18 mouse cellular contexts compared by ENCODE assay signal in genomic region chr2:128060680-128061287, GRCm38 (mm10).
DNase-seq lines count a peak whose midpoint lies in the region; ATAC-seq lines count a peak whose summit lies in the region.
"Had no signal": no experiment of that assay in that cellular context is flagged by ENCODE, and none has a peak within 500 bp of the region (broad histone marks: within the 10 kb centered on the region; RNA-seq: fewer than 3 reads in every experiment).

No protein-coding gene starts in this region.

- 38% methylated on average over 6 of the region's 6 CpGs for WGBS in lung, embryonic 15.5 days

- H3K4me1 ChIP-seq in lung, embryonic 15.5 days, result peaks cover 9% of the 10 kb centered on the region; the same call in 1 of the 2 replicates
- H3K4me1 ChIP-seq: embryonic facial prominence, embryonic 15.5 days; limb, embryonic 12.5 days; liver, embryonic 15.5 days; midbrain, embryonic 15.5 days had no signal

- no peak for DNase-seq in lung, postnatal 14 days
- peak; percentile 64 for DNase-seq in CD4-positive helper T cell, adult 2 months (ENCODE audit: low read depth, low spot score)
- no peak for DNase-seq in cerebellum, postnatal 36 days
- no peak for DNase-seq in ovary, postnatal 14 days (ENCODE audit: low spot score)
- no peak for DNase-seq in layer of hippocampus, adult 9-10 months (ENCODE audit: low spot score)
- DNase-seq: adrenal gland, postnatal 25 days; cerebellum, postnatal 25 days; gastrocnemius, adult 2 months; heart, postnatal 14 days; right cerebral cortex, adult 18-20 months had no signal

- H3K9ac ChIP-seq in lung, embryonic 15.5 days, result no peak overlapping the region
- H3K9ac ChIP-seq: embryonic facial prominence, embryonic 15.5 days; forebrain, embryonic 12.5 days; limb, embryonic 12.5 days; liver, embryonic 15.5 days; midbrain, embryonic 15.5 days had no signal

- H3K27ac ChIP-seq in lung, embryonic 15.5 days, result peak overlapping the region; percentile 26; the same call in 1 of the 2 replicates
- H3K27ac ChIP-seq: embryonic facial prominence, embryonic 15.5 days; forebrain, embryonic 12.5 days; gastrocnemius, adult 2 months; limb, embryonic 12.5 days; liver, embryonic 15.5 days; midbrain, embryonic 15.5 days had no signal

- no peak overlapping the region for H3K4me3 ChIP-seq in lung, embryonic 15.5 days
- H3K4me3 ChIP-seq: embryonic facial prominence, embryonic 15.5 days; forebrain, embryonic 12.5 days; gastrocnemius, adult 2 months; limb, embryonic 12.5 days; liver, embryonic 15.5 days; midbrain, embryonic 15.5 days had no signal

- H3K27me3 ChIP-seq in lung, embryonic 15.5 days, result no peaks in the 10 kb centered on the region
- H3K27me3 ChIP-seq: embryonic facial prominence, embryonic 15.5 days; forebrain, embryonic 12.5 days; limb, embryonic 12.5 days; liver, embryonic 15.5 days; midbrain, embryonic 15.5 days had no signal

- no peak for ATAC-seq in lung, embryonic 15.5 days (ENCODE audit: borderline replicate concordance, extremely low read depth, low FRiP score, low TSS enrichment)
- ATAC-seq in activated CD4-positive, CD25-positive, alpha-beta regulatory T cell, adult 4 months, result peak; percentile 83
- peak; percentile 76 for ATAC-seq in megakaryocyte-erythroid progenitor cell, adult 5-6 weeks (replicated peaks; ENCODE audit: low FRiP score, low TSS enrichment, poor library complexity, severe bottlenecking)
- ATAC-seq: midbrain, embryonic 15.5 days had no signal

- H3K9me3 ChIP-seq in lung, embryonic 15.5 days, result no peaks in the 10 kb centered on the region
- H3K9me3 ChIP-seq: embryonic facial prominence, embryonic 15.5 days; forebrain, embryonic 12.5 days; limb, embryonic 12.5 days; liver, embryonic 15.5 days; midbrain, embryonic 15.5 days had no signal

- H3K36me3 ChIP-seq in lung, embryonic 15.5 days, result no peaks in the 10 kb centered on the region
- H3K36me3 ChIP-seq: embryonic facial prominence, embryonic 15.5 days; forebrain, embryonic 12.5 days; limb, embryonic 12.5 days; liver, embryonic 15.5 days; midbrain, embryonic 15.5 days had no signal

- no peak overlapping the region for H3K4me2 ChIP-seq in lung, embryonic 15.5 days
- H3K4me2 ChIP-seq: embryonic facial prominence, embryonic 15.5 days; forebrain, embryonic 12.5 days; limb, embryonic 12.5 days; liver, embryonic 15.5 days; midbrain, embryonic 15.5 days had no signal
